Mouse (Mus musculus) heart, adult 2 months (tissue): ENCODE results near the gene Kcnc1. TPM values are rescaled to one million over a fixed set of nuclear protein-coding genes. Genes with fewer than 3 reads are reported as not detected.
A peak's percentile ranks its signal among the peaks of the same experiment; 100 is the strongest.

ENCODE experiments used
- DNase-seq, 2 experiments: peaks; one replicate each; pipeline ENCODE4 v3.0.0; 2021
- H3K27ac ChIP-seq: fragments of 200-600 bp; 2 replicates; pipeline ENCODE4 v1.8.1; 2022
- H3K27me3 ChIP-seq: fragments of 200-500 bp; 2 replicates; pipeline ENCODE4 v1.6.1; 2012; ENCODE audit warnings: mild to moderate bottlenecking, low read length, inconsistent platforms, mixed read lengths; ENCODE audit not compliant: control insufficient read depth, insufficient read depth
- H3K36me3 ChIP-seq: fragments of 200-500 bp; 2 replicates; pipeline ENCODE4 v1.6.1; 2012; ENCODE audit warnings: low read length, inconsistent platforms; ENCODE audit not compliant: control insufficient read depth, insufficient read depth
- H3K4me1 ChIP-seq: fragments of 200-500 bp; 2 replicates; pipeline ENCODE4 v1.6.1; 2011; ENCODE audit warnings: low read length; ENCODE audit not compliant: control insufficient read depth, insufficient read depth
- H3K4me3 ChIP-seq: fragments of 200-600 bp; 2 replicates; pipeline ENCODE4 v1.8.1; 2022
- H3K79me2 ChIP-seq: fragments of 200-500 bp; replicated peaks from 2 replicates; pipeline ENCODE4 v1.6.1; 2012; ENCODE audit warnings: mild to moderate bottlenecking, inconsistent platforms, low read length, moderate library complexity, mixed read lengths; ENCODE audit not compliant: control insufficient read depth, insufficient read depth
- H3K9ac ChIP-seq: fragments of 200-500 bp; 2 replicates; pipeline ENCODE4 v1.6.1; 2012; ENCODE audit warnings: low read depth, mild to moderate bottlenecking, control low read depth, inconsistent platforms, low read length, mixed read lengths
- CTCF ChIP-seq: fragments of 200-600 bp; IDR thresholded peaks from 2 replicates; pipeline ENCODE4 v1.8.1; 2022; ENCODE audit warnings: antibody characterized with exemption, mild to moderate bottlenecking, moderate library complexity
- EP300 ChIP-seq: fragments of 200-500 bp; IDR thresholded peaks from 2 replicates; pipeline ENCODE4 v1.6.1; 2011; ENCODE audit warnings: low read depth, low read length, control low read depth; ENCODE audit not compliant: insufficient read depth
- POLR2A ChIP-seq: fragments of 200-500 bp; IDR thresholded peaks from 2 replicates; pipeline ENCODE4 v1.6.1; 2011; ENCODE audit warnings: mild to moderate bottlenecking, low read depth, low read length, control low read depth; ENCODE audit not compliant: insufficient read depth
- WGBS: fragments of 180-500 bp; shearing (Covaris S2); methylation state at CpG from one replicate; pipeline ENCODE4 v1.1.7; 2018; 5-methylcytosine and 5-hydroxymethylcytosine counted together
- intact Hi-C: fragments of 180-260 bp; cut with DNase I; formaldehyde crosslinking; loops from one replicate; pipeline ENCODE4 v1.15.1; 2025
- polyA plus RNA-seq: library from polyadenylated mRNA; depleted of rRNA; stranded (reverse); fragments of >200 nt; gene quantifications from 2 replicates; pipeline ENCODE4 v1.2.3, GENCODE M21; 2012
- total RNA-seq, 2 experiments: library from RNA; stranded (reverse); gene quantifications; 2 replicates each; pipeline ENCODE4 v1.2.3; 2021

Gene Kcnc1
- total and polyA plus RNA-seq, 3 experiments = 0.09 to 0.21 (median 0.10) TPM

DNA sequence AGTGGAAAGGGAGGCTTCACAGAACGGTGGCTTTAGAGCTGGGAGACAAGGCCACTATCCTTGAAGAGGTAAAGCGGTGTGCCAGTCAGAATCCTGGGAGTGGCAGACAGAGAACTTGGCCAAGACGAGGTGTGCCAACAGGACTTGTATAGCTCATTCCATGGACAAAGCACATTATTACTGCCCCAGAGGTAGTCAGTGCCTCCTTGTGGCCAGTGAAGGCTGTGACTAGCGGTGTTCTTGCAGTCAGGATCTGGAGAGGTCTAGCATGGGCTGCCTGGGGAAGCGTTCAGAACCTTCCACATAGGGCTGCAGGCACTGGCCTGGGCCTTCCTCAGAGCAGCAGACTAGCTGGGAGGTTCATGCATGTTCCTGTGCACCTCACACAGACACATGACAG is 39.5 kb downstream of the Kcnc1 start:
- no peak overlapping the region for H3K27ac ChIP-seq
- intact Hi-C loops = no loop called here
- no peaks in the 10 kb centered on the region for H3K36me3 ChIP-seq
- no peaks in the 10 kb centered on the region for H3K4me1 ChIP-seq
- no peak overlapping the region for H3K4me3 ChIP-seq
- no peak overlapping the region for H3K9ac ChIP-seq
- no peaks in the 10 kb centered on the region for H3K79me2 ChIP-seq
- DNase-seq = no peak
- no peak for TF ChIP-seq CTCF
- no peak for TF ChIP-seq EP300
- no peak for TF ChIP-seq POLR2A
- WGBS = 89% methylated on average over 5 of the region's 5 CpGs
- no peaks in the 10 kb centered on the region for H3K27me3 ChIP-seq

DNA sequence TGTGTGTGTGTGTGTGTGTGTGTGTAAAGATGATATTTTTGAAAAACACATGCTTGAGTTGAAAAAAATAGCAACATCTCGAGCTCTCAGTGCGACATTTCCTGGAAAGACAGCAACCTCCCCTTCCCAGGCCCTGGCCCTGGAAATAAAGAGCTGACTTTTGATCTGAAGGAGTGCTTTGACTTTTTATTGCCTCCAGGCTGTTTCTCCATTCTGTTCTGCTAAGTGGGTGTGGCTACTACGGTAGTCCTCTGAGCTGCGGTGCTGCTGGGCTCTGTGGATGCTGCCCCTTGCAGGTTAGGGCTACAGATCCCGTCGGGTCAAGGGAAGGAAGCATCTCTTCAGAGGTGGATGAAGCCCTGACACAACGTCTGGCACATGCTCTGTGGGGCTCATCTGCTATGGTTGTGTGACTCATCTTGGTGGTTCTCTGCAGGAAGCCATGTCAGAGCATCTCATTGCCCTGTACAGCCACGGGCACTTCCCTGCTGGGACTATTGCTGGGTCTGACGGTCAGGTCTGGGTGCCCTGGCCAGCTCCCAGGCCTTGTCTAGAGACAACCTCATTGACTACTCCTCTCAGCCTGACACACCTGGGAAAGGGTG is 42.3 kb downstream of the Kcnc1 start:
- Histone ChIP-seq H3K4me1 (no peaks in the 10 kb centered on the region), H3K36me3 (no peaks in the 10 kb centered on the region), H3K79me2 (no peaks in the 10 kb centered on the region), H3K9ac (no peak overlapping the region), H3K4me3 (no peak overlapping the region), H3K27ac (no peak overlapping the region), H3K27me3 (no peaks in the 10 kb centered on the region)
- 68% methylated on average over 9 of the region's 9 CpGs for WGBS
- no peak for DNase-seq
- no peak for TF ChIP-seq EP300
- no peak for TF ChIP-seq CTCF
- TF ChIP-seq POLR2A = no peak
- intact Hi-C loops = no loop called here

DNA sequence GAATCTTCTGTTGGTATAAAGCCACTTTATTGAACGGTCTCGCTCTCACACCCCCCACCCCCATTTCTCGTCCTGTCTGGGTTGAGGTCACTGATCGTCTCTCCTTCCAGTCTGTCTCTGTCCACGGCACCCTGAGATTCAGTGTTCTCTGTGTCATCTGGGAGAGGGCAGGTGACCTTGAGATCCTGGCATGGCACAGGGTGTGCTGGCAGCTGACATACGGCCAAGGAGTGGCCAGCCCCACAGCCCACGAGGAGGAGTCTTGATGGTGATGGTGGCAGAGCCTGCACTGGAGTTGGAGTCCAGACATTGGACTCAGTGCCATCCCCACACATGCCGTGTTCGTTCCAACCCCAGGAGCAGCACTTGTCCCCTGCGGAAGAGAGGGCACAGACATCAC is 46.9 kb downstream of the Kcnc1 start:
- Histone ChIP-seq H3K9ac (no peak overlapping the region), H3K27ac (no peak overlapping the region), H3K27me3 (no peaks in the 10 kb centered on the region), H3K4me3 (no peak overlapping the region), H3K4me1 (no peaks in the 10 kb centered on the region), H3K79me2 (no peaks in the 10 kb centered on the region), H3K36me3 (no peaks in the 10 kb centered on the region)
- WGBS = 71% methylated on average over 10 of the region's 10 CpGs
- no peak for TF ChIP-seq EP300
- no peak for TF ChIP-seq POLR2A
- no peak for TF ChIP-seq CTCF
- intact Hi-C loops = no loop called here
- DNase-seq = peak in 1 of 2 experiments; percentile 15

DNA sequence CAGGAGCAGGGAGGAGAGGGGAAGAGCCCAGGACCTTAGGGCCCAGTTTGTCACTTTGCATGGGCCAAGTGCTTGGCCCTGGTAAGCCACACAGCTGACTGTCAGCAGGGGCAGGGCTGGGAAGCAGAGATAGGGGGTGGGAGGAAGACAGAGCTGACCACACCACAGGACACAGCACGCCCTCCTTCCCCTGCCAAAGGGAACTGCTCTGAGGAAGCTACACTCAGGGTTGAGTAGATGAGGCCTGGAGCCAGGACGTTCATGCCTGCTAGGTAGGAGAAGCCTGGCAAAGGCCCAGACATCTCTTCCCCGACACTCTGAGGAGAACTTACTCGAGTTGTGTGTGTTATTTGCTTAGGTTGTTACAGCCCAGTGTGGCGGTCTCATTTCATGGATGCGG is 49.6 kb downstream of the Kcnc1 start:
- Histone ChIP-seq H3K4me1 (no peaks in the 10 kb centered on the region), H3K36me3 (no peaks in the 10 kb centered on the region), H3K27ac (no peak overlapping the region), H3K79me2 (no peaks in the 10 kb centered on the region), H3K27me3 (no peaks in the 10 kb centered on the region), H3K4me3 (no peak overlapping the region), H3K9ac (no peak overlapping the region)
- intact Hi-C loops = no loop called here
- DNase-seq = peak in 1 of 2 experiments; percentile 33
- no peak for TF ChIP-seq CTCF
- TF ChIP-seq POLR2A = no peak
- no peak for TF ChIP-seq EP300
- 62% methylated on average over 6 of the region's 6 CpGs for WGBS

DNA sequence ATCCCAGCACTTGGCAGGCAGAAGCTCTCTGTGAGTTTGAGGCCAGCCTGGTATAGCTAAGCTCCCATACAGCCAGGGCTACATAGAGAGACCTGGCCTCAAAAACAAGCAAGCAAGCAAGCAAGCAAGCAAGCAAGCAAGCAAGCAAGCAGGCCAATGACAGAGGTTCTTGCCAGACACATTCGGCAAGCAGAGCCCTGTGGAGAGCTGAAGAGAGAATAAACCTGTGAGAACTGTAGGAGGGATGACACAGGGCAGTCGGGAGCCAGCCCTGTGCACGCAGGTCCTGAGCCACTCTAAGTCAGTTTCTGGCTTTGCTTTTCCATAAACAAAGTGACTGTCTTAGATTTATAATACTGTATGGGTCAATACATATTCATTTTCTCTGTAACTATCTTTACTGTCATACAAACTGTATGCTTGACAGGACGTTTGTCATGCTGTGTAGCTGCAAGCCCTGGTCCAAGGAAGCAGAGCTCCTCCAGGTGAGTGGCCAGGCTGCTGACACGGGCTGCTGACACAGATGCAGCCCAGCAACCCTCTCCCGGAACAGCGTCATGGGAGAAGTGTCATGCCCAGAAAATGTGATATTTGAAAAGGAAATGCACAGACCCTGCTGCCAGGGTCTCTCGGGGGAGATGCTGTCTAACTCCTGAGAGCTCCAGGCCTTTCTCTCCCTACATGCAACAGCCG is 51.3 kb downstream of the Kcnc1 start:
- Histone ChIP-seq H3K4me3 (no peak overlapping the region), H3K9ac (no peak overlapping the region), H3K79me2 (no peaks in the 10 kb centered on the region), H3K27me3 (no peaks in the 10 kb centered on the region), H3K27ac (no peak overlapping the region), H3K4me1 (no peaks in the 10 kb centered on the region), H3K36me3 (no peaks in the 10 kb centered on the region)
- intact Hi-C loops = no loop called here
- DNase-seq = no peak
- WGBS = 65% methylated on average over 9 of the region's 9 CpGs
- no peak for TF ChIP-seq CTCF
- TF ChIP-seq EP300 = no peak
- no peak for TF ChIP-seq POLR2A

DNA sequence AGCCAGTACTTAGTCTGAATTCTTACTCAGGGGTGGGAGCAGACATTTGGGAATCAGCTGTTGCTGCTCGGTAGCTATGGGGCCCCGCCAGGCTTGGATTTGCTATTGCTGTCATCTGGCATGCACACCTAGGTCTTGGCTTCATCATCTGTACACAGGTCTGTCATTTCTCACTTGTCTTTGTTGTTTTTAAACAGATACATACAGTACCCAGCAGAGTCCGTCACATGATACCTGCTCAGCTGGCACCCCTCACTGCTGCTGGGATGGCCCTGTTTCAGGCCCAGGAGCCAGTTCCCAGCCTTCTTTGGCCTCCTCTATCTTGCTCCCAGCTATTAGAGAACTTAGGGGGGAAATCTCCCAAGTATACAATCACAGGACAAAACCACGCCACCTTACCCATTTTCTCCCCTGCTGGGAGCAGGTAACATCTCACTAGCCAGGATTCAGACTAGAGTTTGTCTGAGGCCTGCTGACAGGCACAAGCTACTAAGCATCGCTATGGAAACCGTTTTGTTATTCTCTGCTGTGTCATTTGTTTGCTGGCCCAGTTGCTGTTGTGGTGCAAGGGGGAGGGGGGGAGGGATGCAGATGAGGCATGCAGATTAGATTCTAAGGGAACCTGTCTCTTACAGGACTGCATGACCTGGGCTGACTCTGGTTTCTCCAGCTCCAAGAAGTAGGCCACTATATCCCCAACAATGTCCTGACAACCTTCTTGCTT is 52.8 kb downstream of the Kcnc1 start:
- intact Hi-C loops = no loop called here
- Histone ChIP-seq H3K79me2 (no peaks in the 10 kb centered on the region), H3K36me3 (no peaks in the 10 kb centered on the region), H3K27me3 (no peaks in the 10 kb centered on the region), H3K27ac (no peak overlapping the region), H3K4me3 (no peak overlapping the region), H3K9ac (no peak overlapping the region), H3K4me1 (no peaks in the 10 kb centered on the region)
- TF ChIP-seq EP300 = no peak
- no peak for TF ChIP-seq POLR2A
- no peak for TF ChIP-seq CTCF
- WGBS = 61% methylated on average over 6 of the region's 6 CpGs
- DNase-seq = peak; percentile 24 to 38
